Mouse (Mus musculus) retina, postnatal 7 days (tissue): ENCODE results near the gene Sorcs1.
A peak's percentile ranks its signal among the peaks of the same experiment; 100 is the strongest.

Source experiments
- DNase-seq: peaks from one replicate; pipeline ENCODE4 v3.0.0-alpha.2; 2012; ENCODE audit warnings: low read depth, low spot score

Gene Sorcs1

GRCm38 (mm10) chr19:50422928-50423327 lies 255.5 kb downstream of the Sorcs1 start:
- DNase-seq = no peak

GRCm38 (mm10) chr19:50418962-50419720 lies 259.3 kb downstream of the Sorcs1 start:
- DNase-seq = no peak

GRCm38 (mm10) chr19:50410561-50410960 lies 267.9 kb downstream of the Sorcs1 start:
- no peak for DNase-seq

GRCm38 (mm10) chr19:50398341-50398740 lies 280.1 kb downstream of the Sorcs1 start:
- no peak for DNase-seq

GRCm38 (mm10) chr19:50395731-50396130 lies 282.7 kb downstream of the Sorcs1 start:
- DNase-seq = no peak

GRCm38 (mm10) chr19:50394101-50394500 lies 284.3 kb downstream of the Sorcs1 start:
- no peak for DNase-seq

- no peak for DNase-seq
Measured at GRCm38 (mm10) chr19:50389925-50390552, 288.4 kb downstream of the Sorcs1 start.

- DNase-seq = no peak
Measured at GRCm38 (mm10) chr19:50378901-50379300, 299.5 kb downstream of the Sorcs1 start.

- no peak for DNase-seq
Measured at GRCm38 (mm10) chr19:50374751-50375150, 303.7 kb downstream of the Sorcs1 start.

- DNase-seq = no peak
Measured at GRCm38 (mm10) chr19:50366446-50366845, 312.0 kb downstream of the Sorcs1 start.

- DNase-seq = no peak
Measured at GRCm38 (mm10) chr19:50362655-50363500, 315.6 kb downstream of the Sorcs1 start.

- no peak for DNase-seq
Measured at GRCm38 (mm10) chr19:50358561-50358960, 319.9 kb downstream of the Sorcs1 start.

- no peak for DNase-seq
Measured at GRCm38 (mm10) chr19:50339211-50339610, 339.2 kb downstream of the Sorcs1 start.

GRCm38 (mm10) chr19:50336751-50337150 lies 341.7 kb downstream of the Sorcs1 start:
- DNase-seq = no peak

GRCm38 (mm10) chr19:50331136-50331535 lies 347.3 kb downstream of the Sorcs1 start:
- no peak for DNase-seq

- no peak for DNase-seq
Measured at GRCm38 (mm10) chr19:50327804-50328203, 350.6 kb downstream of the Sorcs1 start.

- no peak for DNase-seq
Measured at GRCm38 (mm10) chr19:50326151-50326550, 352.3 kb downstream of the Sorcs1 start.

GRCm38 (mm10) chr19:50325686-50326085 lies 352.8 kb downstream of the Sorcs1 start:
- no peak for DNase-seq

- DNase-seq = no peak
Measured at GRCm38 (mm10) chr19:50307046-50307445, 371.4 kb downstream of the Sorcs1 start.

- DNase-seq = no peak
Measured at GRCm38 (mm10) chr19:50294205-50294604, 384.2 kb downstream of the Sorcs1 start.

GRCm38 (mm10) chr19:50264450-50264849 lies 414.0 kb downstream of the Sorcs1 start:
- DNase-seq = no peak

- DNase-seq = peak; percentile 51
Measured at GRCm38 (mm10) chr19:50258718-50259413, 419.6 kb downstream of the Sorcs1 start.
